Mouse (Mus musculus) heart, adult 2 months (tissue): ENCODE results near the gene Erc2.
A peak's percentile ranks its signal among the peaks of the same experiment; 100 is the strongest.

Experiments
- CTCF ChIP-seq: fragments of 200-600 bp; IDR thresholded peaks from 2 replicates; pipeline ENCODE4 v1.8.1; 2022; ENCODE audit warnings: antibody characterized with exemption, mild to moderate bottlenecking, moderate library complexity
- POLR2A ChIP-seq: fragments of 200-500 bp; IDR thresholded peaks from 2 replicates; pipeline ENCODE4 v1.6.1; 2011; ENCODE audit warnings: mild to moderate bottlenecking, low read depth, low read length, control low read depth; ENCODE audit not compliant: insufficient read depth

DNA sequence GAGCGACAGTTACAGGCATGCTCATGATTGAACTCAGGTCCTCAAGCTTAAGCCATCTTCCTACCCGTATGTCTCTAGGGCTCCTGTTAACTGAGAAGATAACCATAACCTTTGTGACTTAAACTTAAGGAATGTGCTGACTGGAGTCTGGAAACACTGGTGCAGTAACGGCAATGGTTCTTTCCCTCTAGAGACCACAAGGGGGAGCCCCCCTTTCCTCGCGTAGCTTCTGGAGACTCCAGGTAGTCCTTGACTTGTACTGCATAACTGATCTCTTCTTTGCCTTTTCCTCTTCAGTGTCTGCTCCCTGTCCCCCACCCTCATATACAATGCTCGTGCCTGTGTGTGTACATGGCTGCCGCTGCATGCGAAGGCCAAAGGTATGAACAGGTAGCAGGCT lies 326.2 kb downstream of the Erc2 start:
- TF ChIP-seq CTCF (peak; percentile 48), POLR2A (no peak)
